Mouse (Mus musculus) midbrain, embryonic 13.5 days (tissue): ENCODE measurements at regions not wholly inside any gene's neighbourhood (a gene's known extent, or its start where the extent isn't known, plus 50 kb on each side); places are given as distances from the start of the nearest gene placed in this dataset.
A peak's percentile ranks its signal among the peaks of the same experiment; 100 is the strongest.

Experiments
- ATAC-seq: fragments of 200-750 bp; cut with Nextera tagmentation; 2 replicates; pipeline ENCODE4 v1.8.0; 2017; ENCODE audit warnings: mild to moderate bottlenecking, moderate TSS enrichment, moderate library complexity
- H3K27ac ChIP-seq: fragments of 300-500 bp; sonication (generic); 2 replicates; pipeline ENCODE4 v1.5.1; 2015; ENCODE audit warnings: inconsistent platforms, mild to moderate bottlenecking, moderate library complexity
- H3K27me3 ChIP-seq: fragments of 300-500 bp; sonication (generic); 2 replicates; pipeline ENCODE4 v1.6.1; 2015; ENCODE audit warnings: mild to moderate bottlenecking, inconsistent platforms
- H3K36me3 ChIP-seq: fragments of 300-500 bp; sonication (generic); 2 replicates; pipeline ENCODE4 v1.6.1; 2015; ENCODE audit warnings: mild to moderate bottlenecking, inconsistent platforms
- H3K4me1 ChIP-seq: fragments of 300-500 bp; sonication (generic); replicated peaks from 2 replicates; pipeline ENCODE4 v1.6.1; 2015; ENCODE audit warnings: inconsistent platforms
- H3K4me2 ChIP-seq: fragments of 300-500 bp; sonication (generic); replicated peaks from 2 replicates; pipeline ENCODE4 v1.6.1; 2015; ENCODE audit warnings: moderate library complexity, mild to moderate bottlenecking, inconsistent platforms
- H3K4me3 ChIP-seq: fragments of 300-500 bp; sonication (generic); replicated peaks from 2 replicates; pipeline ENCODE4 v1.5.1; 2015; ENCODE audit warnings: mild to moderate bottlenecking, inconsistent platforms
- H3K9ac ChIP-seq: fragments of 300-500 bp; sonication (generic); replicated peaks from 2 replicates; pipeline ENCODE4 v1.6.1; 2015; ENCODE audit warnings: mild to moderate bottlenecking, inconsistent platforms
- H3K9me3 ChIP-seq: fragments of 300-500 bp; sonication (generic); 2 replicates; pipeline ENCODE4 v1.6.1; 2016; ENCODE audit warnings: mild to moderate bottlenecking, inconsistent platforms
- WGBS: fragments of 180-500 bp; shearing (Covaris S2); methylation state at CpG from one replicate; pipeline ENCODE4 v1.1.7; 2015; 5-methylcytosine and 5-hydroxymethylcytosine counted together

GRCm38 (mm10) chr4:53386309-53386708, 53.9 kb upstream of the Slc44a1 start:
- ATAC-seq = no peak
- 90% methylated on average over 8 of the region's 8 CpGs for WGBS
- no peak overlapping the region for H3K9ac ChIP-seq
- no peaks in the 10 kb centered on the region for H3K36me3 ChIP-seq
- H3K9me3 ChIP-seq = no peaks in the 10 kb centered on the region
- H3K4me1 ChIP-seq = 0 out of 2 replicates have a peak, but pooled peaks cover 2% of the 10 kb centered on the region
- H3K27ac ChIP-seq = no peak overlapping the region
- no peak overlapping the region for H3K4me2 ChIP-seq
- no peaks in the 10 kb centered on the region for H3K27me3 ChIP-seq
- H3K4me3 ChIP-seq = no peak overlapping the region

- WGBS = 36% methylated on average over 6 of the region's 6 CpGs
- H3K27ac ChIP-seq = no peak overlapping the region
- H3K4me2 ChIP-seq = peak overlapping the region; percentile 14; the same call in 1 of the 2 replicates
- H3K36me3 ChIP-seq = no peaks in the 10 kb centered on the region
- peak; percentile 66; the same call in 1 of the 2 replicates for ATAC-seq
- no peak overlapping the region for H3K4me3 ChIP-seq
- 0 out of 2 replicates have a peak, but pooled peaks cover 2% of the 10 kb centered on the region for H3K4me1 ChIP-seq
- H3K9ac ChIP-seq = no peak overlapping the region
- no peaks in the 10 kb centered on the region for H3K27me3 ChIP-seq
- no peaks in the 10 kb centered on the region for H3K9me3 ChIP-seq
These were observed 55.5 kb upstream of the Slc44a1 start for GRCm38 (mm10) chr4:53384761-53385160.

- Histone ChIP-seq H3K27me3 (no peaks in the 10 kb centered on the region), H3K9me3 (no peaks in the 10 kb centered on the region), H3K36me3 (no peaks in the 10 kb centered on the region), H3K4me2 (no peak overlapping the region), H3K27ac (no peak overlapping the region), H3K4me1 (0 out of 2 replicates have a peak, but pooled peaks cover 2% of the 10 kb centered on the region), H3K4me3 (no peak overlapping the region), H3K9ac (no peak overlapping the region)
- 67% methylated on average over 6 of the region's 6 CpGs for WGBS
- no peak for ATAC-seq
These were observed 56.1 kb upstream of the Slc44a1 start for GRCm38 (mm10) chr4:53384104-53384503.

- H3K27me3 ChIP-seq = no peaks in the 10 kb centered on the region
These were observed 58.2 kb upstream of the Slc44a1 start for GRCm38 (mm10) chr4:53382012-53382411.

GRCm38 (mm10) chr4:53379855-53380254, 60.4 kb upstream of the Slc44a1 start:
- 0 out of 2 replicates have a peak, but pooled peaks cover 2% of the 10 kb centered on the region for H3K4me1 ChIP-seq
- no peaks in the 10 kb centered on the region for H3K27me3 ChIP-seq
- no peak overlapping the region for H3K9ac ChIP-seq
- H3K9me3 ChIP-seq = no peaks in the 10 kb centered on the region
- H3K36me3 ChIP-seq = no peaks in the 10 kb centered on the region
- no peak overlapping the region for H3K27ac ChIP-seq
- no peak overlapping the region for H3K4me2 ChIP-seq
- 93% methylated on average over 1 of the region's 1 CpGs for WGBS
- H3K4me3 ChIP-seq = no peak overlapping the region
- no peak for ATAC-seq

More at GRCm38 (mm10) chr4:53382012-53382411, 58.2 kb upstream of the Slc44a1 start:
- Histone ChIP-seq H3K4me3 (no peak overlapping the region), H3K9ac (no peak overlapping the region), H3K27ac (no peak overlapping the region), H3K4me1 (0 out of 2 replicates have a peak, but pooled peaks cover 2% of the 10 kb centered on the region), H3K36me3 (no peaks in the 10 kb centered on the region), H3K4me2 (no peak overlapping the region), H3K9me3 (no peaks in the 10 kb centered on the region)
- ATAC-seq = no peak
- WGBS = 75% methylated on average over 4 of the region's 4 CpGs

- H3K4me3 ChIP-seq = no peak overlapping the region
- H3K27ac ChIP-seq = no peak overlapping the region
- H3K9ac ChIP-seq = no peak overlapping the region
- no peaks in the 10 kb centered on the region for H3K27me3 ChIP-seq
- H3K4me2 ChIP-seq = no peak overlapping the region
- WGBS = 68% methylated on average over 4 of the region's 4 CpGs
- H3K9me3 ChIP-seq = no peaks in the 10 kb centered on the region
- H3K4me1 ChIP-seq = 0 out of 2 replicates have a peak, but pooled peaks cover 2% of the 10 kb centered on the region
- no peak for ATAC-seq
- no peaks in the 10 kb centered on the region for H3K36me3 ChIP-seq
These were observed 63.2 kb upstream of the Slc44a1 start for GRCm38 (mm10) chr4:53376995-53377394.

- 90% methylated on average over 2 of the region's 2 CpGs for WGBS
- Histone ChIP-seq H3K36me3 (no peaks in the 10 kb centered on the region), H3K9me3 (no peaks in the 10 kb centered on the region), H3K9ac (no peak overlapping the region), H3K4me1 (0 out of 2 replicates have a peak, but pooled peaks cover 6% of the 10 kb centered on the region), H3K4me2 (no peak overlapping the region), H3K27me3 (no peaks in the 10 kb centered on the region), H3K4me3 (no peak overlapping the region), H3K27ac (no peak overlapping the region)
- no peak for ATAC-seq
These were observed 83.8 kb upstream of the Slc44a1 start for GRCm38 (mm10) chr4:53356374-53356773.

GRCm38 (mm10) chr4:53354961-53355360, 85.3 kb upstream of the Slc44a1 start:
- Histone ChIP-seq H3K9ac (no peak overlapping the region), H3K4me1 (0 out of 2 replicates have a peak, but pooled peaks cover 6% of the 10 kb centered on the region), H3K9me3 (no peaks in the 10 kb centered on the region), H3K4me2 (no peak overlapping the region), H3K4me3 (no peak overlapping the region), H3K36me3 (no peaks in the 10 kb centered on the region), H3K27me3 (no peaks in the 10 kb centered on the region), H3K27ac (no peak overlapping the region)
- peak; percentile 70; the same call in 1 of the 2 replicates for ATAC-seq
- 32% methylated on average over 5 of the region's 5 CpGs for WGBS

GRCm38 (mm10) chr4:53353399-53354090, 86.7 kb upstream of the Slc44a1 start:
- no peak for ATAC-seq
- Histone ChIP-seq H3K4me2 (no peak overlapping the region), H3K9ac (no peak overlapping the region), H3K27ac (no peak overlapping the region), H3K27me3 (no peaks in the 10 kb centered on the region), H3K4me1 (0 out of 2 replicates have a peak, but pooled peaks cover 6% of the 10 kb centered on the region), H3K9me3 (no peaks in the 10 kb centered on the region), H3K36me3 (no peaks in the 10 kb centered on the region), H3K4me3 (no peak overlapping the region)
- 56% methylated on average over 4 of the region's 4 CpGs for WGBS

- Histone ChIP-seq H3K36me3 (no peaks in the 10 kb centered on the region), H3K9me3 (no peaks in the 10 kb centered on the region), H3K4me1 (0 out of 2 replicates have a peak, but pooled peaks cover 6% of the 10 kb centered on the region), H3K4me2 (no peak overlapping the region), H3K9ac (no peak overlapping the region), H3K27ac (no peak overlapping the region), H3K4me3 (no peak overlapping the region), H3K27me3 (no peaks in the 10 kb centered on the region)
- ATAC-seq = no peak
- 89% methylated on average over 4 of the region's 4 CpGs for WGBS
These were observed 89.1 kb upstream of the Slc44a1 start for GRCm38 (mm10) chr4:53351104-53351607.

GRCm38 (mm10) chr4:53345346-53345745, 94.9 kb upstream of the Slc44a1 start:
- H3K27ac ChIP-seq = no peak overlapping the region
- no peak for ATAC-seq
- no peak overlapping the region for H3K4me3 ChIP-seq
- H3K36me3 ChIP-seq = no peaks in the 10 kb centered on the region
- no peaks in the 10 kb centered on the region for H3K4me1 ChIP-seq
- WGBS = 99% methylated on average over 4 of the region's 4 CpGs
- no peak overlapping the region for H3K4me2 ChIP-seq
- H3K9ac ChIP-seq = no peak overlapping the region
- no peaks in the 10 kb centered on the region for H3K27me3 ChIP-seq
- H3K9me3 ChIP-seq = peaks cover 4% of the 10 kb centered on the region; the same call in 1 of the 2 replicates

- Histone ChIP-seq H3K27me3 (no peaks in the 10 kb centered on the region), H3K4me2 (no peak overlapping the region), H3K4me3 (no peak overlapping the region), H3K4me1 (no peaks in the 10 kb centered on the region), H3K36me3 (no peaks in the 10 kb centered on the region), H3K9ac (no peak overlapping the region), H3K9me3 (peaks cover 4% of the 10 kb centered on the region; the same call in 1 of the 2 replicates), H3K27ac (no peak overlapping the region)
- WGBS = 85% methylated on average over 8 of the region's 8 CpGs
- no peak for ATAC-seq
These were observed 95.7 kb upstream of the Slc44a1 start for GRCm38 (mm10) chr4:53344546-53344945.
